Mouse (Mus musculus): ENCODE data around the gene Mettl6.

The Mettl6 gene

GRCm38 (mm10) chr14:31494975-31495455 lies at the start of gene Mettl6:
Gene Mettl6, minus strand, starts transcription at chr14:31495040.
- DNase-seq (ENCODE audit: low spot score) = peak; percentile 80

GRCm38 (mm10) chr14:31543885-31544442 lies 49.1 kb upstream of the Mettl6 start:
- no peak for DNase-seq (ENCODE audit: low spot score)

GRCm38 (mm10) chr14:31537298-31537697 lies 42.5 kb upstream of the Mettl6 start:
- no peak for DNase-seq (ENCODE audit: low spot score)

GRCm38 (mm10) chr14:31532656-31533055 lies 37.8 kb upstream of the Mettl6 start:
- no peak for DNase-seq (ENCODE audit: low spot score)

- no peak for DNase-seq (ENCODE audit: low spot score)
Observed at GRCm38 (mm10) chr14:31531506-31532148, 36.8 kb upstream of the Mettl6 start.

- no peak for DNase-seq (ENCODE audit: low spot score)
Observed at GRCm38 (mm10) chr14:31530847-31531246, 36.0 kb upstream of the Mettl6 start.

GRCm38 (mm10) chr14:31525040-31525810 lies 30.4 kb upstream of the Mettl6 start:
- no peak for DNase-seq (ENCODE audit: low spot score)

- DNase-seq (ENCODE audit: low spot score) = no peak
Observed at GRCm38 (mm10) chr14:31521318-31521717, 26.5 kb upstream of the Mettl6 start.

GRCm38 (mm10) chr14:31519165-31519564 lies 24.3 kb upstream of the Mettl6 start:
- no peak for DNase-seq (ENCODE audit: low spot score)

GRCm38 (mm10) chr14:31515895-31516294 lies 21.1 kb upstream of the Mettl6 start:
- DNase-seq (ENCODE audit: low spot score) = no peak

GRCm38 (mm10) chr14:31510322-31510721 lies 15.5 kb upstream of the Mettl6 start:
- no peak for DNase-seq (ENCODE audit: low spot score)

GRCm38 (mm10) chr14:31509911-31510310 lies 15.1 kb upstream of the Mettl6 start:
- DNase-seq (ENCODE audit: low spot score) = no peak

GRCm38 (mm10) chr14:31506456-31506855 lies 11.6 kb upstream of the Mettl6 start:
- DNase-seq (ENCODE audit: low spot score) = no peak

GRCm38 (mm10) chr14:31503406-31503805 lies 8.6 kb upstream of the Mettl6 start:
- DNase-seq (ENCODE audit: low spot score) = no peak

GRCm38 (mm10) chr14:31499526-31499925 lies 4.7 kb upstream of the Mettl6 start:
- no peak for DNase-seq (ENCODE audit: low spot score)

- no peak for DNase-seq (ENCODE audit: low spot score)
Observed at GRCm38 (mm10) chr14:31496241-31496646, 1.4 kb upstream of the Mettl6 start.

GRCm38 (mm10) chr14:31495538-31495937 lies 698 bp upstream of the Mettl6 start:
- no peak for DNase-seq (ENCODE audit: low spot score)

- peak; percentile 14 for DNase-seq (ENCODE audit: low spot score)
Observed at GRCm38 (mm10) chr14:31494349-31494974, 378 bp downstream of the Mettl6 start, which contains the start of gene Eaf1. Gene Eaf1, plus strand, starts transcription at chr14:31494399.

GRCm38 (mm10) chr14:31493901-31494300 lies 939 bp downstream of the Mettl6 start:
- no peak for DNase-seq (ENCODE audit: low spot score)

GRCm38 (mm10) chr14:31488055-31488454 lies 6.8 kb downstream of the Mettl6 start:
- no peak for DNase-seq (ENCODE audit: low spot score)

GRCm38 (mm10) chr14:31486465-31486864 lies 8.4 kb downstream of the Mettl6 start:
- no peak for DNase-seq (ENCODE audit: low spot score)

- no peak for DNase-seq (ENCODE audit: low spot score)
Observed at GRCm38 (mm10) chr14:31482417-31482816, 12.4 kb downstream of the Mettl6 start.

Data from ovary, postnatal 14 days (tissue).